Mouse (Mus musculus) heart, embryonic 12.5 days (tissue): Measurements from ENCODE around the gene Hsdl2. TPM values are rescaled to one million over a fixed set of nuclear protein-coding genes. Genes with fewer than 3 reads are reported as not detected.

Experiments
- ATAC-seq: fragments of 200-750 bp; cut with Nextera tagmentation; 2 replicates; pipeline ENCODE4 v1.8.0; 2017; ENCODE audit warnings: moderate TSS enrichment, moderate library complexity; ENCODE audit not compliant: insufficient number of reproducible peaks, low FRiP score
- H3K27ac ChIP-seq: fragments of 300-500 bp; sonication (generic); 2 replicates; pipeline ENCODE4 v1.5.1; 2016; ENCODE audit warnings: mild to moderate bottlenecking, moderate library complexity; ENCODE audit not compliant: poor library complexity, severe bottlenecking
- H3K27me3 ChIP-seq: fragments of 300-500 bp; sonication (generic); replicated peaks from 2 replicates; pipeline ENCODE4 v1.6.1; 2016; ENCODE audit warnings: mild to moderate bottlenecking, moderate library complexity
- H3K36me3 ChIP-seq: fragments of 300-500 bp; sonication (generic); 2 replicates; pipeline ENCODE4 v1.6.1; 2016; ENCODE audit warnings: mild to moderate bottlenecking, moderate library complexity
- H3K4me1 ChIP-seq: fragments of 300-500 bp; sonication (generic); replicated peaks from 2 replicates; pipeline ENCODE4 v1.6.1; 2016; ENCODE audit warnings: mild to moderate bottlenecking
- H3K4me2 ChIP-seq: fragments of 300-500 bp; sonication (generic); 2 replicates; pipeline ENCODE4 v1.6.1; 2016; ENCODE audit warnings: mild to moderate bottlenecking, moderate library complexity
- H3K4me3 ChIP-seq: fragments of 300-500 bp; sonication (generic); 2 replicates; pipeline ENCODE4 v1.5.1; 2016; ENCODE audit warnings: mild to moderate bottlenecking
- H3K9ac ChIP-seq: fragments of 300-500 bp; sonication (generic); 2 replicates; pipeline ENCODE4 v1.6.1; 2016; ENCODE audit warnings: mild to moderate bottlenecking, moderate library complexity
- H3K9me3 ChIP-seq: fragments of 300-500 bp; sonication (generic); replicated peaks from 2 replicates; pipeline ENCODE4 v1.6.1; 2016; ENCODE audit warnings: mild to moderate bottlenecking, moderate library complexity
- WGBS: fragments of 180-500 bp; shearing (Covaris S2); methylation state at CpG from one replicate; pipeline ENCODE4 v1.1.7; 2016; 5-methylcytosine and 5-hydroxymethylcytosine counted together
- polyA plus RNA-seq: library from polyadenylated mRNA; unstranded; fragments of >200 nt; fragmentation: Nextera tagmentation; extraction: Ambion mirVana; gene quantifications from 2 replicates; pipeline ENCODE4 v1.2.1, GENCODE M21; 2016

Gene Hsdl2
- polyA plus RNA-seq, 1 experiment from 2014 or later, result 37.7 TPM

- H3K4me2 ChIP-seq, result peak overlapping the region; percentile 36
- ATAC-seq, result no peak
These were observed 47.9 kb downstream of the Hsdl2 start for GRCm38 (mm10) chr4:59629076-59629874.

GRCm38 (mm10) chr4:59630122-59630521, 48.8 kb downstream of the Hsdl2 start:
- H3K4me3 ChIP-seq, result no peak overlapping the region
- H3K4me1 ChIP-seq, result peaks cover 44% of the 10 kb centered on the region
- no peak for ATAC-seq
- WGBS, result 49% methylated on average over 9 of the region's 9 CpGs
- no peak overlapping the region for H3K27ac ChIP-seq
- no peaks in the 10 kb centered on the region for H3K36me3 ChIP-seq
- H3K4me2 ChIP-seq, result peak overlapping the region; percentile 7; the same call in 1 of the 2 replicates
- no peaks in the 10 kb centered on the region for H3K9me3 ChIP-seq
- no peaks in the 10 kb centered on the region for H3K27me3 ChIP-seq
- H3K9ac ChIP-seq, result no peak overlapping the region

More at GRCm38 (mm10) chr4:59629076-59629874, 47.9 kb downstream of the Hsdl2 start:
- WGBS, result 38% methylated on average over 7 of the region's 7 CpGs
- Histone ChIP-seq H3K4me1 (peaks cover 41% of the 10 kb centered on the region), H3K27me3 (no peaks in the 10 kb centered on the region), H3K9ac (no peak overlapping the region), H3K4me3 (no peak overlapping the region), H3K27ac (no peak overlapping the region), H3K36me3 (no peaks in the 10 kb centered on the region), H3K9me3 (no peaks in the 10 kb centered on the region)

GRCm38 (mm10) chr4:59634532-59634931, 53.2 kb downstream of the Hsdl2 start:
- H3K9me3 ChIP-seq, result no peaks in the 10 kb centered on the region
- H3K4me1 ChIP-seq, result peaks cover 57% of the 10 kb centered on the region
- no peak overlapping the region for H3K4me3 ChIP-seq
- no peak for ATAC-seq
- 77% methylated on average over 1 of the region's 1 CpGs for WGBS
- H3K36me3 ChIP-seq, result no peaks in the 10 kb centered on the region
- H3K27me3 ChIP-seq, result no peaks in the 10 kb centered on the region
- H3K27ac ChIP-seq, result no peak overlapping the region
- H3K9ac ChIP-seq, result no peak overlapping the region
- H3K4me2 ChIP-seq, result no peak overlapping the region

- peak; percentile 48; the same call in 1 of the 2 replicates for ATAC-seq
- Histone ChIP-seq H3K4me2 (peak overlapping the region; percentile 36; the same call in 1 of the 2 replicates), H3K27me3 (no peaks in the 10 kb centered on the region), H3K4me1 (peaks cover 45% of the 10 kb centered on the region), H3K36me3 (no peaks in the 10 kb centered on the region), H3K27ac (peak overlapping the region; percentile 87), H3K4me3 (no peak overlapping the region), H3K9me3 (no peaks in the 10 kb centered on the region), H3K9ac (no peak overlapping the region)
These were observed 57.8 kb downstream of the Hsdl2 start for GRCm38 (mm10) chr4:59639163-59639562.

- Histone ChIP-seq H3K4me1 (peaks cover 40% of the 10 kb centered on the region), H3K36me3 (no peaks in the 10 kb centered on the region), H3K27me3 (no peaks in the 10 kb centered on the region), H3K27ac (peak overlapping the region; percentile 57), H3K9me3 (no peaks in the 10 kb centered on the region), H3K9ac (no peak overlapping the region), H3K4me3 (no peak overlapping the region), H3K4me2 (no peak overlapping the region)
- 0 out of 2 replicates have a peak, but pooled peaks have one; percentile 22 for ATAC-seq
- 57% methylated on average over 2 of the region's 2 CpGs for WGBS
These were observed 59.4 kb downstream of the Hsdl2 start for GRCm38 (mm10) chr4:59640720-59641119.

- H3K4me3 ChIP-seq, result no peak overlapping the region
- no peak overlapping the region for H3K9ac ChIP-seq
- no peak overlapping the region for H3K4me2 ChIP-seq
- H3K9me3 ChIP-seq, result no peaks in the 10 kb centered on the region
- ATAC-seq, result no peak
- WGBS, result 87% methylated on average over 3 of the region's 3 CpGs
- no peaks in the 10 kb centered on the region for H3K36me3 ChIP-seq
- H3K27me3 ChIP-seq, result no peaks in the 10 kb centered on the region
- no peak overlapping the region for H3K27ac ChIP-seq
- peaks cover 40% of the 10 kb centered on the region for H3K4me1 ChIP-seq
These were observed 60.7 kb downstream of the Hsdl2 start for GRCm38 (mm10) chr4:59642039-59642438.

GRCm38 (mm10) chr4:59642657-59643056, 61.3 kb downstream of the Hsdl2 start:
- no peak overlapping the region for H3K4me3 ChIP-seq
- peaks cover 37% of the 10 kb centered on the region for H3K4me1 ChIP-seq
- no peak for ATAC-seq
- no peaks in the 10 kb centered on the region for H3K27me3 ChIP-seq
- no peak overlapping the region for H3K27ac ChIP-seq
- no peak overlapping the region for H3K4me2 ChIP-seq
- 87% methylated on average over 2 of the region's 2 CpGs for WGBS
- H3K9me3 ChIP-seq, result no peaks in the 10 kb centered on the region
- no peak overlapping the region for H3K9ac ChIP-seq
- no peaks in the 10 kb centered on the region for H3K36me3 ChIP-seq

GRCm38 (mm10) chr4:59644431-59644830, 63.1 kb downstream of the Hsdl2 start:
- no peak overlapping the region for H3K4me3 ChIP-seq
- 70% methylated on average over 3 of the region's 3 CpGs for WGBS
- H3K4me1 ChIP-seq, result peaks cover 25% of the 10 kb centered on the region
- H3K36me3 ChIP-seq, result no peaks in the 10 kb centered on the region
- no peak overlapping the region for H3K27ac ChIP-seq
- ATAC-seq, result no peak
- no peaks in the 10 kb centered on the region for H3K27me3 ChIP-seq
- H3K4me2 ChIP-seq, result no peak overlapping the region
- H3K9me3 ChIP-seq, result no peaks in the 10 kb centered on the region
- H3K9ac ChIP-seq, result no peak overlapping the region

- Histone ChIP-seq H3K4me2 (no peak overlapping the region), H3K9me3 (no peaks in the 10 kb centered on the region), H3K4me1 (peaks cover 21% of the 10 kb centered on the region), H3K36me3 (no peaks in the 10 kb centered on the region), H3K4me3 (no peak overlapping the region), H3K27me3 (no peaks in the 10 kb centered on the region), H3K27ac (no peak overlapping the region), H3K9ac (no peak overlapping the region)
- ATAC-seq, result no peak
- 90% methylated on average over 4 of the region's 4 CpGs for WGBS
These were observed 63.6 kb downstream of the Hsdl2 start for GRCm38 (mm10) chr4:59644992-59645391.

- WGBS, result 71% methylated on average over 2 of the region's 2 CpGs
- Histone ChIP-seq H3K27me3 (no peaks in the 10 kb centered on the region), H3K27ac (no peak overlapping the region), H3K36me3 (no peaks in the 10 kb centered on the region), H3K4me3 (no peak overlapping the region), H3K4me1 (peaks cover 16% of the 10 kb centered on the region), H3K4me2 (no peak overlapping the region), H3K9me3 (no peaks in the 10 kb centered on the region), H3K9ac (no peak overlapping the region)
- no peak for ATAC-seq
These were observed 64.2 kb downstream of the Hsdl2 start for GRCm38 (mm10) chr4:59645610-59646009.

GRCm38 (mm10) chr4:59646020-59646696, 64.8 kb downstream of the Hsdl2 start:
- Histone ChIP-seq H3K4me2 (no peak overlapping the region), H3K4me3 (no peak overlapping the region), H3K4me1 (peaks cover 13% of the 10 kb centered on the region; the same call in 1 of the 2 replicates), H3K36me3 (no peaks in the 10 kb centered on the region), H3K9me3 (no peaks in the 10 kb centered on the region), H3K27ac (no peak overlapping the region), H3K27me3 (no peaks in the 10 kb centered on the region), H3K9ac (no peak overlapping the region)
- 53% methylated on average over 10 of the region's 10 CpGs for WGBS
- ATAC-seq, result no peak
